Comparison of ENCODE assay signal across 8 mouse cellular contexts in genomic region chr2:79453901-79454781, GRCm38 (mm10). TPM values are rescaled to one million over a fixed set of nuclear protein-coding genes. Genes with fewer than 3 reads are reported as not detected.
DNase-seq lines count a peak whose midpoint lies in the region; ATAC-seq and TF ChIP-seq lines count a peak whose summit lies in the region.

No protein-coding gene starts in this region.

- H3K27ac ChIP-seq in brown adipose tissue, adult 24 weeks (replicated peaks; ENCODE audit: low read depth, low read length) = no peak overlapping the region
- H3K27ac ChIP-seq in embryonic fibroblast, embryonic 13.5 days (ENCODE audit: insufficient read depth, low read length) = no peak overlapping the region
- H3K27ac ChIP-seq in lung, embryonic 15.5 days = no peak overlapping the region
- H3K27ac ChIP-seq in olfactory bulb, adult 2 months (ENCODE audit: insufficient read depth, low read depth, low read length) = no peak overlapping the region

- H3K9ac ChIP-seq in lung, embryonic 15.5 days = no peak overlapping the region

- TF ChIP-seq CTCF in embryonic fibroblast, embryonic 13.5 days (IDR thresholded peaks at IDR 0.05; ENCODE audit: borderline replicate concordance, insufficient read depth, low read length) = no peak
- no peak for TF ChIP-seq CTCF in olfactory bulb, adult 2 months (IDR thresholded peaks at IDR 0.05; ENCODE audit: insufficient read depth, low read depth, low read length)

- DNase-seq in ES-CJ7 (ENCODE audit: low read depth, low spot score) = peak; percentile 87
- DNase-seq in heart, postnatal 14 days = peak; percentile 79 to 86
- peak; percentile 95 to 96 for DNase-seq in kidney, postnatal 4 days
- DNase-seq in urinary bladder, adult 18-20 months (ENCODE audit: low spot score in 2 of 2) = peak; percentile 38 to 56

- peak overlapping the region; percentile 39 for H3K4me3 ChIP-seq in brown adipose tissue, adult 24 weeks (ENCODE audit: insufficient read depth, low read depth, low read length)
- H3K4me3 ChIP-seq in embryonic fibroblast, embryonic 13.5 days (ENCODE audit: insufficient read depth, low read length) = peak overlapping the region; percentile 44
- H3K4me3 ChIP-seq in lung, embryonic 15.5 days = peak overlapping the region; percentile 34
- H3K4me3 ChIP-seq in olfactory bulb, adult 2 months (ENCODE audit: insufficient read depth, low read depth, low read length) = peak overlapping the region; percentile 30

- peak overlapping the region; percentile 63 for H3K4me2 ChIP-seq in lung, embryonic 15.5 days

- no peaks in the 10 kb centered on the region for H3K4me1 ChIP-seq in brown adipose tissue, adult 24 weeks (ENCODE audit: control insufficient read depth, insufficient read depth, insufficient read length, low read length)
- H3K4me1 ChIP-seq in embryonic fibroblast, embryonic 13.5 days (ENCODE audit: control insufficient read depth, insufficient read depth, low read length) = no peaks in the 10 kb centered on the region
- H3K4me1 ChIP-seq in lung, embryonic 15.5 days = peaks cover 8% of the 10 kb centered on the region; the same call in 1 of the 2 replicates
- peaks cover 14% of the 10 kb centered on the region for H3K4me1 ChIP-seq in olfactory bulb, adult 2 months (ENCODE audit: control insufficient read depth, insufficient read depth, low read length)

- H3K36me3 ChIP-seq in lung, embryonic 15.5 days = no peaks in the 10 kb centered on the region

- peaks cover 59% of the 10 kb centered on the region for H3K27me3 ChIP-seq in lung, embryonic 15.5 days

- ATAC-seq in lung, embryonic 15.5 days (ENCODE audit: borderline replicate concordance, extremely low read depth, low FRiP score, low TSS enrichment) = peak; percentile 85; the same call in 1 of the 2 replicates

- intact Hi-C loops in heart, postnatal 14 days (cut with DNase I) = no loop called here

- H3K9me3 ChIP-seq in lung, embryonic 15.5 days = no peaks in the 10 kb centered on the region

- no peak for TF ChIP-seq POLR2A in embryonic fibroblast, embryonic 13.5 days (IDR thresholded peaks at IDR 0.05; ENCODE audit: low read depth, low read length)
- TF ChIP-seq POLR2A in olfactory bulb, adult 2 months (IDR thresholded peaks at IDR 0.05; ENCODE audit: insufficient read depth, low read depth, low read length) = no peak

- 2% methylated on average over 55 of the region's 55 CpGs for WGBS in lung, embryonic 15.5 days
- 4% methylated on average over 55 of the region's 55 CpGs for WGBS in olfactory bulb, adult 2 months

RNA-seq across cellular contexts. Expression of gene Neurod1, which starts 2.4 kb away (rescaled TPM):
- not detected in 2 replicates for polyA plus RNA-seq in brown adipose tissue, adult 24 weeks (2012; ENCODE audit: insufficient read depth, insufficient read length, missing spikeins)
- polyA plus RNA-seq in embryonic fibroblast, embryonic 13.5 days (2011; ENCODE audit: insufficient read length, low read depth, missing spikeins) = not detected in 2 replicates
- not detected for total RNA-seq in heart, postnatal 14 days (2021)
- polyA plus RNA-seq in lung, embryonic 15.5 days (2015; fragmentation: Nextera tagmentation; extraction: Ambion mirVana) = not detected in 2 replicates
- not detected in 2 replicates for polyA plus RNA-seq in olfactory bulb, adult 2 months (2012; ENCODE audit: insufficient read depth, insufficient read length, low replicate concordance, missing spikeins)

RNA-seq across cellular contexts. Expression of gene Cerkl, which starts 2.4 kb away (rescaled TPM):
- 10.6 and 14.3 TPM in 2 replicates for polyA plus RNA-seq in brown adipose tissue, adult 24 weeks (2012; ENCODE audit: insufficient read depth, insufficient read length, missing spikeins)
- 0.99 and 2.2 TPM in 2 replicates for polyA plus RNA-seq in embryonic fibroblast, embryonic 13.5 days (2011; ENCODE audit: insufficient read length, low read depth, missing spikeins)
- under 1 TPM; 0.34 to 0.36 TPM for total RNA-seq in heart, postnatal 14 days (2021)
- 0.10 and 0.30 TPM in 2 replicates for polyA plus RNA-seq in lung, embryonic 15.5 days (2015; fragmentation: Nextera tagmentation; extraction: Ambion mirVana)
- polyA plus RNA-seq in olfactory bulb, adult 2 months (2012; ENCODE audit: insufficient read depth, insufficient read length, low replicate concordance, missing spikeins) = not detected in 2 replicates
